Mouse (Mus musculus) ES-Bruce4 (cell line): Measurements from ENCODE around the gene Lrrk1. TPM values are rescaled to one million over a fixed set of nuclear protein-coding genes. Genes with fewer than 3 reads are reported as not detected.

Source experiments
- H3K27ac ChIP-seq: 2 replicates; pipeline ENCODE4 v1.5.1; 2012; ENCODE audit warnings: low read length, inconsistent platforms; ENCODE audit not compliant: insufficient read depth
- H3K27me3 ChIP-seq: 2 replicates; pipeline ENCODE4 v1.6.1; 2012; ENCODE audit warnings: mild to moderate bottlenecking, low read length, inconsistent platforms; ENCODE audit not compliant: control insufficient read depth, poor library complexity, insufficient read depth, severe bottlenecking
- H3K36me3 ChIP-seq: 2 replicates; pipeline ENCODE4 v1.6.1; 2012; ENCODE audit warnings: inconsistent platforms, mild to moderate bottlenecking, low read length, moderate library complexity; ENCODE audit not compliant: control insufficient read depth, poor library complexity, insufficient read depth, severe bottlenecking
- H3K4me1 ChIP-seq: one replicate; pipeline ENCODE4 v1.8.1; 2011; ENCODE audit warnings: low read length; ENCODE audit not compliant: control insufficient read depth, insufficient read depth
- H3K4me3 ChIP-seq: 2 replicates; pipeline ENCODE4 v1.5.1; 2011; ENCODE audit warnings: low read depth, mild to moderate bottlenecking, low read length
- H3K9ac ChIP-seq: 2 replicates; pipeline ENCODE4 v1.6.1; 2012; ENCODE audit warnings: low read depth, mild to moderate bottlenecking, inconsistent platforms; ENCODE audit not compliant: poor library complexity, severe bottlenecking
- H3K9me3 ChIP-seq: replicated peaks from 2 replicates; pipeline ENCODE4 v1.6.1; 2012; ENCODE audit warnings: mild to moderate bottlenecking, low read length, inconsistent platforms; ENCODE audit not compliant: control insufficient read depth, poor library complexity, insufficient read depth, severe bottlenecking
- CTCF ChIP-seq: IDR thresholded peaks from one replicate; pipeline ENCODE4 v1.8.1; 2011; ENCODE audit warnings: low read depth, low read length
- EP300 ChIP-seq: IDR thresholded peaks from 2 replicates; pipeline ENCODE4 v1.6.1; 2011; ENCODE audit warnings: low read depth, low read length; ENCODE audit not compliant: insufficient read depth
- POLR2A ChIP-seq: IDR thresholded peaks from one replicate; pipeline ENCODE4 v1.8.1; 2011; ENCODE audit warnings: low read length; ENCODE audit not compliant: insufficient read depth
- polyA plus RNA-seq: library from polyadenylated mRNA; stranded (reverse); fragments of >200 nt; gene quantifications from 2 replicates; pipeline ENCODE4 v1.2.4, GENCODE M21; 2011; ENCODE audit warnings: low read depth; ENCODE audit not compliant: missing spikeins, insufficient read depth, insufficient read length

The Lrrk1 gene
- polyA plus RNA-seq, 1 experiment: 6.4 TPM

DNA sequence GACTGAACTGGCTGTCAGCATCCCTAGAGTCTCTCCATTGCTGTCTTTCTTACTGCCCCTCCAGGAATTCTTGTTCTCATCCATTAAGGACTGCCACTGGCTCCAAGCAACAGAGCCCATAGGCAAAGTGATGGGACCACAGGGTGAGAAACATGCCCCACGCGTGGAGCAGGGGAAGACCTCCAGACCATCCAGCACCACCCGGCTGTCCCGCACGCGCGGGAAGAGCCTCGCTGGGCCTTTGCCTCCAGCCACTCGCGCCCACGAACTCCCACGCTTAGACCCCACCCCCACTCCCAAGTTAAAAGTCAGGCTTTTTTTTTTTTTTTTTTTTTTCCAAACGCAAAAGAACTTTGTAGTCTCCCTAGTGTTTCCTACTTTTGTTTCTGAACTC, 734 bp downstream of the Lrrk1 start:
- peak overlapping the region; percentile 91 for H3K9ac ChIP-seq
- H3K4me1 ChIP-seq: no peaks in the 10 kb centered on the region
- H3K9me3 ChIP-seq: no peaks in the 10 kb centered on the region
- H3K27me3 ChIP-seq: peaks cover 5% of the 10 kb centered on the region
- peak overlapping the region; percentile 57 for H3K4me3 ChIP-seq
- no peak for TF ChIP-seq CTCF
- TF ChIP-seq POLR2A: no peak
- no peak for TF ChIP-seq EP300
- H3K27ac ChIP-seq: no peak overlapping the region
- no peaks in the 10 kb centered on the region for H3K36me3 ChIP-seq

DNA sequence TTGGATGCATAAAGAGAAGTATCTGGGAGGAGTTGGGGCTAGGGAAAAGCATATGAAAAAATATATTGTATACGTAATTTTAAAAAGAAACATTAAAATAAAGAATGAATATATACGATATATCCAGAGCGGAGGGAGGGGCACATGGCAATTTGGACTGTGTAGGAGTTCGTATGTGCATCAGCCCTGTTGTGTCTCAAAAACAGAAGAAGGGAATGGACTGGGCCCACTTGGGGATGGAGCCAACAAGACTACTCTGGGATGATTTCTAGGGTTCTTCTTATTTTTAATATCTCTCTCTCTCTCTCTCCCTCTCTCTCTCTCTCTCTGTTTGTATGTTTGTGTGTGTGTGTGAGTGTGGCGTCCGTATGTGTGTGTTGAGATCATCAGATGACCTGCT, 1.7 kb downstream of the Lrrk1 start:
- Histone ChIP-seq H3K4me1 (no peaks in the 10 kb centered on the region), H3K9ac (no peak overlapping the region), H3K4me3 (no peak overlapping the region), H3K9me3 (no peaks in the 10 kb centered on the region), H3K27me3 (peaks cover 5% of the 10 kb centered on the region), H3K27ac (no peak overlapping the region), H3K36me3 (no peaks in the 10 kb centered on the region)
- TF ChIP-seq CTCF (no peak), EP300 (no peak), POLR2A (no peak)

DNA sequence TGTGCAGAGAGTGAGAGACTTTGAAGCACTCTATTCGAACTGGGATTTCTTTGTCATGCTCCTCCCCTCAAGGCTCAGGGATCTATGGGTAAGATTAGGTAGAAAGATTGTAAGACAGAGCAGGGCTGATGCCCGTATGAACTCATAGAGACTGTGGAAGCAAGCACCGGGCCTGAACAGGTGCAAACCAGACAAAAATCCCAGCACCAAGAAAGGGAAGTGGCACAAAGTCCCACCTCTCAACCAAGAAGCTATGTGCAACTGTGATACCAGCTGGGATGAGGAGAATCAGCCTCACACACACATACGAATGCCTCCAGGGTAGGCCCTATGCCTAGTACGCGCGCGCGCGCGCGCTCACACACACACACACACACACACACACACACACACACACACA, 2.3 kb downstream of the Lrrk1 start:
- H3K27ac ChIP-seq: no peak overlapping the region
- H3K4me1 ChIP-seq: no peaks in the 10 kb centered on the region
- H3K4me3 ChIP-seq: no peak overlapping the region
- H3K36me3 ChIP-seq: no peaks in the 10 kb centered on the region
- H3K9ac ChIP-seq: no peak overlapping the region
- H3K9me3 ChIP-seq: no peaks in the 10 kb centered on the region
- TF ChIP-seq EP300 (no peak), POLR2A (no peak), CTCF (no peak)
- H3K27me3 ChIP-seq: peaks cover 5% of the 10 kb centered on the region

DNA sequence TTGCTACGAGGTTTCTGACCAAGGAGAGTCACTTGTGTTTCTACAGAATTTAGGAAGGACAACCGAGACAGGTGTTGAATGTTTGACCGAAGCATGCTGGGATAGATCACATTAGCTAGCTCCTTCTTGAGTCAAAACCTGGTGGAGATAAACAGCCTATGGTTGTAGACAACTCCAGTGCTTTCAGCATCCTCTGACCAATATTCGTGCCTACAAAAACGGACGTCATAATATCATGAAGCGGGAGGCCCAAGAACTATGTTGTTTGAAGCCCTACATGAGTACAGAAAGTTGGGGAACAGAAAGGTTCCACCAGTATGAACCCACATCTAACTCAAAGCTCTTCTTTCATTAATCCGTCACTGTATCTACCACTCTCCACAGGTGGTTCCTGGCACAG, 3.3 kb downstream of the Lrrk1 start:
- no peaks in the 10 kb centered on the region for H3K36me3 ChIP-seq
- no peak overlapping the region for H3K4me3 ChIP-seq
- no peak overlapping the region for H3K9ac ChIP-seq
- no peaks in the 10 kb centered on the region for H3K4me1 ChIP-seq
- no peak overlapping the region for H3K27ac ChIP-seq
- H3K9me3 ChIP-seq: no peaks in the 10 kb centered on the region
- peaks cover 5% of the 10 kb centered on the region for H3K27me3 ChIP-seq
- TF ChIP-seq POLR2A (no peak), EP300 (no peak), CTCF (no peak)

DNA sequence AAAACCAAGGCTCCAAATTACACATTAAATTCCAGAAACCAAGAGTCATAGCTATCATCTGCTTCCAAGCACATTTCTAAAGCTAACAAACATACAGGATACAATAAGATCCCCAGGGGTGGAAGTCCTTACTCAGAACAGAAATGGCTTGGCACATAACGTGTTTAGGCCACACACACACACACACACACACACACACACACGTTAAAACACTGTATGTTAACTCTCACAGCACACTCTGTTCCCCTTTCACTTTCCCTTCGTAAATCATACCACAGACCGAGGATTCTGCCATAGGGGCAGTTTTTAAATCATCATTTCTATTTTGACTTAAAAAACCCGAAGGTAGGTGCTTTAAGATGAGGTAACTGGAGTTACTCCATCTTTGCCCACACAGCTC, 3.9 kb downstream of the Lrrk1 start:
- no peak for TF ChIP-seq CTCF
- no peak for TF ChIP-seq EP300
- TF ChIP-seq POLR2A: no peak
- H3K27ac ChIP-seq: no peak overlapping the region

DNA sequence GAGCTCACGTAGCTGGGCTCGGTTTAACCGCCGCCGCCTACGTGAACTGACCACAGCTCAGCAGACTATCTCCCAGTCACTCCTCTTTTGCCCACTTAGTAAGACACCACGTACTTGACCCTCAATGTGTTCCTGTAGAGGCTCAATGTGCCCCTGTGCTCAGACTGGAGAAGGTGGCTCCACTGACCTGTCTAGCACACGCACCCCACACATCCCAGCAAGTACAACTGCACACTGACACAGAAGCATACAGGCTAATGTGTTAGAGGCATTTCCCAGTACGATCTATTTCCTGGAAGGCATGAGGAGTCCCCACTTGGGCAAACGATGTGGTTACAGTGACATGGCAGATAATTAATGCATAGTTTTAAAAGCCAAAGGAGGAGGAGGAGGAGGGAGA, 11.6 kb downstream of the Lrrk1 start:
- Histone ChIP-seq H3K9ac (no peak overlapping the region), H3K4me3 (no peak overlapping the region), H3K36me3 (no peaks in the 10 kb centered on the region), H3K9me3 (no peaks in the 10 kb centered on the region), H3K4me1 (peaks cover 4% of the 10 kb centered on the region), H3K27me3 (no peaks in the 10 kb centered on the region), H3K27ac (no peak overlapping the region)
- no peak for TF ChIP-seq EP300
- TF ChIP-seq POLR2A: no peak

More for the DNA sequence above, 3.9 kb downstream of the Lrrk1 start:
- no peaks in the 10 kb centered on the region for H3K36me3 ChIP-seq
- H3K9ac ChIP-seq: no peak overlapping the region
- peaks cover 5% of the 10 kb centered on the region for H3K27me3 ChIP-seq
- no peak overlapping the region for H3K4me3 ChIP-seq
- H3K9me3 ChIP-seq: no peaks in the 10 kb centered on the region
- no peaks in the 10 kb centered on the region for H3K4me1 ChIP-seq
